Mouse (Mus musculus): Measurements from ENCODE around the gene Hs2st1. TPM values are rescaled to one million over a fixed set of nuclear protein-coding genes. Genes with fewer than 3 reads are reported as not detected.

Hs2st1 gene
- polyA plus RNA-seq, 1 experiment from 2014 or later: 1.6 TPM

DNA sequence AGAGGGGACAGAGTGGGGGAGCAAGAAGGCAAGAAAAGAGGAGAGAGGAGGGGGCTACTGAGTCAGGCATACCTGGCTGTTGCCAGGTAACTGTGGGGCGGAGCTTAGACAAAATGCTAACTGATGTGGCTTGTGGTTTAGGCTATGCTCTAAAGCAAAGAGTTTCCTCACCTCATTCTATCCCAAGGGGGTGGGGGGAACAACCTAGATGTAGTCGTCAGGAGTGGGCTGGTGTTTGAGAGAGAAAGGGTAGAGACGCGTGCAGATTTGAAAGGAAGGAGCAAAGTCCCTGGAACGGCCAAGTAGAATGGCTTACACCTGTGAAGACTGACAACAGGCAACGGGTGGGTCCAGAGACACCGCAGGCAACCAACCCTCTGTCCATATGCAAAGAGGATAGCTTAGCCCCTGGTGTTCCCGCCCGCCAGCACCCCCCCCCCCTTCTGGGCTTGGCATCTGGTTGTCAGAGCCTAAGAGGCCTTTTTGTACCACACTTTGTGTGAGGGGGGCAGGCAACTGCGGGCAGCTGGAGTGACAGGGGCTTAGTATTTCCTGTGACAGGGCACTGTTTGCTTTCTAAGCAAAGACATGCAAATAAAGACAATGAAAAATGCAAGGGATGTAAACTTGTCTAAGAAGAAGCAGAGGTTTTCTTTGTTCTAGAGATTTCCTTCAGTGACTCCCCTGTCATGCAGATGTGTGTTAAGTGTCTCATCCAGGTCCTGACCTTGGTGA is 157.3 kb downstream of the Hs2st1 start:
- Histone ChIP-seq H3K4me1 (ENCODE audit: control insufficient read depth, low read depth, low read length) (no peaks in the 10 kb centered on the region), H3K27me3 (ENCODE audit: control insufficient read depth, insufficient read depth, low read depth, low read length) (no peaks in the 10 kb centered on the region), H3K4me3 (ENCODE audit: low read depth, low read length) (no peak overlapping the region), H3K4me2 (ENCODE audit: low read depth, low read length) (no peak overlapping the region), H3K27ac (ENCODE audit: low read length) (no peak overlapping the region), H3K36me3 (ENCODE audit: control insufficient read depth, insufficient read depth) (no peaks in the 10 kb centered on the region), H3K9ac (ENCODE audit: low read depth, low read length) (no peak overlapping the region), H3K9me3 (replicated peaks; ENCODE audit: control insufficient read depth, low read length) (no peaks in the 10 kb centered on the region)
- 7% methylated on average over 10 of the region's 10 CpGs for WGBS (ENCODE audit: insufficient replicate concordance)
- no peak for ATAC-seq (ENCODE audit: low read depth)

DNA sequence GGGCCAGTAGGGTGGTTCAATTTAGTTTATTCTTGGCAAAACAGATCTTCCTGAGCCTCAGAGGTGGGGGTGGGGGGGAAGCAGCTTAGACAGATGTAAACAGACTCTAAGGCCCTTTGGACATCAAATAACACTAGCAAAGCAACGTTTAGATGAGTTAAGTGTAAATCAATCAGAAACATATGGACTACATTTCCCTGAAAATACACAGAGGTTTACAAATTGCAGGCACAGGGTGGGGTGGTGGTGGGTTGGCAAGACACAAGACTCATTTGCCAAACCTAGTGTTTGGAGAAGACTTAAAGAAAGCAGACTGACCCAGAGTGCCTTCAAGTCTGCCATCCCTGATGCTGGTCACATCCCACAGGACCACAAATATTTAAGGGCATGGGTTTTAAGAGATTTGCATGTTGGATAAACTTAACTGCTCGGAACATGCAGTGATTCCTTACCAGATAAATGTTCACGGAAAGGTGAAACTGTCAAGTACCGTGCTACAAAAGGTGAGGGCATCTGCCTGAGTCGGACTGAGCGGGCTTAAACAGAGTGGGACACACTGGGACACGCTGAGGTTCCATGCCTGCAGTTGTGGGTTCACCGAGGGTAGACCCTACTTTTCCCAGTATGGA is 158.2 kb downstream of the Hs2st1 start:
- Histone ChIP-seq H3K4me3 (ENCODE audit: low read depth, low read length) (no peak overlapping the region), H3K36me3 (ENCODE audit: control insufficient read depth, insufficient read depth) (no peaks in the 10 kb centered on the region), H3K4me2 (ENCODE audit: low read depth, low read length) (no peak overlapping the region), H3K27me3 (ENCODE audit: control insufficient read depth, insufficient read depth, low read depth, low read length) (no peaks in the 10 kb centered on the region), H3K9ac (ENCODE audit: low read depth, low read length) (no peak overlapping the region), H3K4me1 (ENCODE audit: control insufficient read depth, low read depth, low read length) (no peaks in the 10 kb centered on the region), H3K27ac (ENCODE audit: low read length) (no peak overlapping the region), H3K9me3 (replicated peaks; ENCODE audit: control insufficient read depth, low read length) (no peaks in the 10 kb centered on the region)
- 22% methylated on average over 8 of the region's 8 CpGs for WGBS (ENCODE audit: insufficient replicate concordance)
- no peak for ATAC-seq (ENCODE audit: low read depth)

DNA sequence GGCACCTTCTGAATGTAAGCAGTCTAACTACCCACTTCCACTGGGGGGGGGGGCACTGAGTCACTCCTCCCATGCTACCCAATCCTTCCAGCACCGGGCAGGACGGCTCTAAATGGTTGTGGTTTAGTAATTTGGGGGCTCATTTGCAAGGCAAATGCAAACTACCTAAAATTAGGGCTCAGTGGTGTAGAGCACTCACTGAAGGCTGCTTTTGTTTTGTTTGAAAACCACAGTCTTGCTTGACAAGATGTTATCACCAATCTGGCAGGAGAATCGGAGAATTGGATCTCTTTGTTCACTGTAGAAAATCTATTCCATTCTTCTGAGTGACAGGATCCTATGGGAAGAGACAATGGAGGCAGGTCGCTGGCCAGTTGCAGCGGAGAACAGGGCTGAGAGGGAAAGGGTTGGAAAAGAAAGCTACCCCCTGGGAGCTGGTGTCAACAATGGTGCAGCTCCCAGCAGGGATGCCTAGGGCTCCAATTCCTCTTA is 158.9 kb downstream of the Hs2st1 start:
- H3K9me3 ChIP-seq (replicated peaks; ENCODE audit: control insufficient read depth, low read length): no peaks in the 10 kb centered on the region

DNA sequence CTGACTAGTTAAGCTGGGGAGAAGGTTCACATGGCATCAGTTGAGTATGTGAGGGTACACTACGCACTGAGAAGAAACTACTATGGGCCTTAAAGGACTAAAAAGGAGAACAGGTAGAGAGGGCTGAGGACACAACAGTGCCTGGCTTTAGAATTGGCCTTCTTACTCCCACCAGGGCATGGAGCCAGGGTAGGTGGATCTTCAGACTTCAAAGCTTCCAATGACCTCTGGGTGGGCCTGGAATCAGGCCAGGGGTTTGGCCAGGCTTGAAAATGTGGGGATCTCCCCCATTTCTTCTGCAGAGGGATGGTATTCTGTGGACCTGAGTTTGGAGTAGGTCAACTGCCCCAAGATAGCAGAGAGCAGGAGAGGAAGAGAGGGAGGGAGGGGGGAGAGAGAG is 161.0 kb downstream of the Hs2st1 start:
- H3K27ac ChIP-seq (ENCODE audit: low read length): no peak overlapping the region
- no peak for ATAC-seq (ENCODE audit: low read depth)
- H3K27me3 ChIP-seq (ENCODE audit: control insufficient read depth, insufficient read depth, low read depth, low read length): no peaks in the 10 kb centered on the region
- H3K4me1 ChIP-seq (ENCODE audit: control insufficient read depth, low read depth, low read length): no peaks in the 10 kb centered on the region
- no peaks in the 10 kb centered on the region for H3K9me3 ChIP-seq (replicated peaks; ENCODE audit: control insufficient read depth, low read length)
- no peak overlapping the region for H3K9ac ChIP-seq (ENCODE audit: low read depth, low read length)
- no peak overlapping the region for H3K4me2 ChIP-seq (ENCODE audit: low read depth, low read length)
- 84% methylated on average over 1 of the region's 1 CpGs for WGBS (ENCODE audit: insufficient replicate concordance)
- no peak overlapping the region for H3K4me3 ChIP-seq (ENCODE audit: low read depth, low read length)
- no peaks in the 10 kb centered on the region for H3K36me3 ChIP-seq (ENCODE audit: control insufficient read depth, insufficient read depth)

More for the DNA sequence above, 158.9 kb downstream of the Hs2st1 start:
- Histone ChIP-seq H3K9ac (ENCODE audit: low read depth, low read length) (no peak overlapping the region), H3K4me2 (ENCODE audit: low read depth, low read length) (no peak overlapping the region), H3K4me3 (ENCODE audit: low read depth, low read length) (no peak overlapping the region), H3K27me3 (ENCODE audit: control insufficient read depth, insufficient read depth, low read depth, low read length) (no peaks in the 10 kb centered on the region), H3K27ac (ENCODE audit: low read length) (no peak overlapping the region), H3K36me3 (ENCODE audit: control insufficient read depth, insufficient read depth) (no peaks in the 10 kb centered on the region), H3K4me1 (ENCODE audit: control insufficient read depth, low read depth, low read length) (no peaks in the 10 kb centered on the region)
- WGBS (ENCODE audit: insufficient replicate concordance): 19% methylated on average over 5 of the region's 5 CpGs
- ATAC-seq (ENCODE audit: low read depth): no peak

DNA sequence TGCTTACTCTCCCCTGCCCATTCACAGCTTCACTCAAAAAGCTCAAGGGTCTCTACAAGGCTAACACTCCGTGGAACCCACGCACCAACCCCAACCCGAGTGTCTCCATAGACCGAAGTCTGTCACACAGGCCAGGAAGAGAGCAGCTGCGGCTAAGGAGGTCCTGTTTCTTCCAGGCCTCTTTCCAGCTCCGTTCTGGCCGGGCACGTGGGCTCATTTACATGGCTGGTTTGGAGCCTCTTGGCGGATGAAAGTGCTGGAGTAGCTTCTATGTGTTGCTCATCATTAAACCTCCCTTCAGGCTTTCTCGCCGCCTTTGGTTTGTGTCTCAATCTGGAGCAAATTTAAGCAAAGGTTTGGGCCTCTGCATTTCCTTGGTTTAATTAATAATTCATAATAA is 164.7 kb downstream of the Hs2st1 start:
- peaks cover 6% of the 10 kb centered on the region for H3K4me1 ChIP-seq (ENCODE audit: control insufficient read depth, low read depth, low read length)
- no peak overlapping the region for H3K4me3 ChIP-seq (ENCODE audit: low read depth, low read length)
- no peaks in the 10 kb centered on the region for H3K9me3 ChIP-seq (replicated peaks; ENCODE audit: control insufficient read depth, low read length)
- no peak overlapping the region for H3K27ac ChIP-seq (ENCODE audit: low read length)
- no peak overlapping the region for H3K9ac ChIP-seq (ENCODE audit: low read depth, low read length)
- 66% methylated on average over 11 of the region's 11 CpGs for WGBS (ENCODE audit: insufficient replicate concordance)
- no peak overlapping the region for H3K4me2 ChIP-seq (ENCODE audit: low read depth, low read length)
- no peaks in the 10 kb centered on the region for H3K27me3 ChIP-seq (ENCODE audit: control insufficient read depth, insufficient read depth, low read depth, low read length)
- no peak for ATAC-seq (ENCODE audit: low read depth)
- H3K36me3 ChIP-seq (ENCODE audit: control insufficient read depth, insufficient read depth): no peaks in the 10 kb centered on the region

DNA sequence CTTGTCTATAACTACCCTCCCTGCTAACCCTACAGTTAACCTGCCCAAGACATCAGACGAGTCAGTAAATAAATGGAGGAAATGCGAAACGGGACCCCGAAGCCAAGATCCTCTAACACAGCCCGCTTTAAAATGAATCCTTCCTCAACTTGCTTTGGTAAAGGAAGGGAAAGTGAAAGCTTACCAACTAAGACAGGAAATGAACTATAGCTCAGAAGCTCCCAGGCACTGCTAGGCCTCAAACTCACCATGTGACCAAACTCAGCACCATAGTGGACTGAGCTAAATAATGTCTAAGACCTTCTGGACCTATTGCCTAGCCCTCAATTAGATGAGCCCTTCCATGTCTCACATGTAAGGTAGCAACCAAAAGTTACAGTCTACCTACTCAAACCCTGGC is 168.7 kb downstream of the Hs2st1 start:
- H3K36me3 ChIP-seq (ENCODE audit: control insufficient read depth, insufficient read depth): no peaks in the 10 kb centered on the region
- no peak overlapping the region for H3K4me3 ChIP-seq (ENCODE audit: low read depth, low read length)
- no peak overlapping the region for H3K9ac ChIP-seq (ENCODE audit: low read depth, low read length)
- no peaks in the 10 kb centered on the region for H3K27me3 ChIP-seq (ENCODE audit: control insufficient read depth, insufficient read depth, low read depth, low read length)
- no peaks in the 10 kb centered on the region for H3K9me3 ChIP-seq (replicated peaks; ENCODE audit: control insufficient read depth, low read length)
- ATAC-seq (ENCODE audit: low read depth): no peak
- WGBS (ENCODE audit: insufficient replicate concordance): 29% methylated on average over 5 of the region's 5 CpGs
- H3K4me1 ChIP-seq (ENCODE audit: control insufficient read depth, low read depth, low read length): peaks cover 6% of the 10 kb centered on the region
- H3K27ac ChIP-seq (ENCODE audit: low read length): no peak overlapping the region
- H3K4me2 ChIP-seq (ENCODE audit: low read depth, low read length): no peak overlapping the region

DNA sequence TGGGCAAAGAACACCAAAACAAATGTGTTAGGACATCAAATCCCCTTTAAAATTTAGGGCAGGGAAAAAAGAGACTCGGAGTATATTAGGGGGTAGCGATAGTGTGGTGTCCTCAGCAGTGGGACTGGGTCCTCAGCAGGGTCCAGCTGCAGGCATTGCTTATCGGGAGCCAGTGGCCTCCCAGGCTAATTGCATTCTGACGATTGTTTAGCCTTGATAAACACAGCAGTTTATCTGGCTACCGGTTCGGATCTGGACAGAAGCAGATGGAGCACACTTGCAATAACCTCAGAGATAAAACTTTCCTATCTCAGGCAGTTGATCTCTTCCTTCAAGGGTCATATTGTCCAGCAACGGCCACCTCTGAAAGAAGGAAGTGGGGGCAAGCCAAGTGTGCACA is 169.1 kb downstream of the Hs2st1 start:
- H3K36me3 ChIP-seq (ENCODE audit: control insufficient read depth, insufficient read depth): no peaks in the 10 kb centered on the region
- H3K4me3 ChIP-seq (ENCODE audit: low read depth, low read length): no peak overlapping the region
- H3K27me3 ChIP-seq (ENCODE audit: control insufficient read depth, insufficient read depth, low read depth, low read length): no peaks in the 10 kb centered on the region
- peak; percentile 50; the same call in 1 of the 2 replicates for ATAC-seq (ENCODE audit: low read depth)
- peaks cover 6% of the 10 kb centered on the region for H3K4me1 ChIP-seq (ENCODE audit: control insufficient read depth, low read depth, low read length)
- 16% methylated on average over 7 of the region's 7 CpGs for WGBS (ENCODE audit: insufficient replicate concordance)
- no peak overlapping the region for H3K27ac ChIP-seq (ENCODE audit: low read length)
- no peak overlapping the region for H3K9ac ChIP-seq (ENCODE audit: low read depth, low read length)
- H3K9me3 ChIP-seq (replicated peaks; ENCODE audit: control insufficient read depth, low read length): no peaks in the 10 kb centered on the region
- H3K4me2 ChIP-seq (ENCODE audit: low read depth, low read length): no peak overlapping the region

DNA sequence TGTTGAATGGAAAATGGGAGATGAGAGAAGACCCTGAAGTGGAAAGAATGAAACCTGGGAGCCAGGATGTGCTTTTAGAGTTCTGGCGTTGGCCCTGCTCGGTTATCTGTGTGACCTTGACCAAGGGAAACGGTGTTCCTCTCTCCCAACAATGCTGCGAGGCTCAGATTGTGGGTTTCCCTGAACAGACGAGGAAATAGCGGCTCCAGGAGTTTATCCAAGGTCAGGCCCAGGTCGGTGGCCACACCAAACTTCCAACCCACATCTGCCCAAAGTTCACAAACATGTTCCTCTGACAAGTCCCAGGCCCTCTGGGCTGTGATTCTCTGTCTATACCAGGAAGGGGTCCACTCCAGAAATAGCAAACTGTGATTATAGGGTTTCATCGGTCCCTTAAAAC is 169.6 kb downstream of the Hs2st1 start:
- Histone ChIP-seq H3K9me3 (replicated peaks; ENCODE audit: control insufficient read depth, low read length) (no peaks in the 10 kb centered on the region), H3K36me3 (ENCODE audit: control insufficient read depth, insufficient read depth) (no peaks in the 10 kb centered on the region), H3K4me3 (ENCODE audit: low read depth, low read length) (no peak overlapping the region), H3K27me3 (ENCODE audit: control insufficient read depth, insufficient read depth, low read depth, low read length) (no peaks in the 10 kb centered on the region), H3K27ac (ENCODE audit: low read length) (no peak overlapping the region), H3K4me2 (ENCODE audit: low read depth, low read length) (no peak overlapping the region), H3K9ac (ENCODE audit: low read depth, low read length) (no peak overlapping the region), H3K4me1 (ENCODE audit: control insufficient read depth, low read depth, low read length) (peaks cover 6% of the 10 kb centered on the region)
- WGBS (ENCODE audit: insufficient replicate concordance): 38% methylated on average over 8 of the region's 8 CpGs
- ATAC-seq (ENCODE audit: low read depth): peak; percentile 32; the same call in 1 of the 2 replicates

All from liver, embryonic 16.5 days (tissue).